Mouse (Mus musculus): Measurements from ENCODE around the gene Naga. TPM values are rescaled to one million over a fixed set of nuclear protein-coding genes. Genes with fewer than 3 reads are reported as not detected.
A peak's percentile ranks its signal among the peaks of the same experiment; 100 is the strongest.

Gene Naga
- total RNA-seq (2014; rRNA removed) = 29.6 and 30.1 TPM in 2 replicates
- polyA plus RNA-seq (2012; rRNA removed) = 61.9 and 67.0 TPM in 2 replicates

GRCm38 (mm10) chr15:82338593-82339112 lies at the start of gene Naga, which contains the start of the genes Pheta2 and Smdt1:
Gene Naga (minus strand): TSS chr15:82338925.
Gene Pheta2 (plus strand): TSS chr15:82338942.
Gene Smdt1 (plus strand): TSS chr15:82338959.
- WGBS = under 1% methylated on average over 41 of the region's 41 CpGs
- H3K4me1 ChIP-seq (ENCODE audit: control insufficient read depth, insufficient read depth, low read length) = peaks cover 4% of the 10 kb centered on the region; the same call in 1 of the 2 replicates
- peak; percentile 90 for DNase-seq (ENCODE audit: extremely low read depth, low read depth, low spot score)

GRCm38 (mm10) chr15:82385729-82386128 lies 47.0 kb upstream of the Naga start:
- WGBS = 28% methylated on average over 2 of the region's 2 CpGs
- no peak for TF ChIP-seq POLR2A (IDR thresholded peaks at IDR 0.05; ENCODE audit: extremely low read depth, insufficient read depth, low read length)
- no peak for TF ChIP-seq CTCF (IDR thresholded peaks at IDR 0.05; ENCODE audit: low read depth, low read length)
- Histone ChIP-seq H3K4me1 (ENCODE audit: control insufficient read depth, insufficient read depth, low read length) (peaks cover 15% of the 10 kb centered on the region), H3K36me3 (ENCODE audit: control insufficient read depth, insufficient read depth, low read length) (no peaks in the 10 kb centered on the region), H3K79me2 (ENCODE audit: control insufficient read depth, insufficient read depth, low read length) (no peaks in the 10 kb centered on the region), H3K9ac (ENCODE audit: low read depth, low read length) (no peak overlapping the region), H3K27me3 (ENCODE audit: control insufficient read depth, insufficient read depth, low read length) (no peaks in the 10 kb centered on the region), H3K27ac (replicated peaks; ENCODE audit: insufficient read depth, low read depth, low read length) (peak overlapping the region; percentile 76), H3K4me3 (ENCODE audit: insufficient read depth, low read depth, low read length) (no peak overlapping the region)
- peak; percentile 79 for DNase-seq (ENCODE audit: extremely low read depth, low read depth, low spot score)

More at GRCm38 (mm10) chr15:82338593-82339112, at the start of gene Naga, which contains the start of the genes Pheta2 and Smdt1:
- TF ChIP-seq POLR2A (IDR thresholded peaks at IDR 0.05; ENCODE audit: extremely low read depth, insufficient read depth, low read length) (0 out of 2 replicates have a peak, but pooled peaks have one; percentile 37), CTCF (IDR thresholded peaks at IDR 0.05; ENCODE audit: low read depth, low read length) (no peak)
- Histone ChIP-seq H3K27me3 (ENCODE audit: control insufficient read depth, insufficient read depth, low read length) (no peaks in the 10 kb centered on the region), H3K79me2 (ENCODE audit: control insufficient read depth, insufficient read depth, low read length) (no peaks in the 10 kb centered on the region), H3K9ac (ENCODE audit: low read depth, low read length) (peak within 1 kb of the TSS; percentile 74), H3K4me3 (ENCODE audit: insufficient read depth, low read depth, low read length) (peak within 1 kb of the TSS; percentile 63), H3K27ac (replicated peaks; ENCODE audit: insufficient read depth, low read depth, low read length) (peak within 1 kb of the TSS; percentile 30), H3K36me3 (ENCODE audit: control insufficient read depth, insufficient read depth, low read length) (peaks cover 3% of the 10 kb centered on the region; the same call in 1 of the 2 replicates)

GRCm38 (mm10) chr15:82382441-82382840 lies 43.7 kb upstream of the Naga start:
- Histone ChIP-seq H3K4me3 (ENCODE audit: insufficient read depth, low read depth, low read length) (no peak overlapping the region), H3K27me3 (ENCODE audit: control insufficient read depth, insufficient read depth, low read length) (no peaks in the 10 kb centered on the region), H3K79me2 (ENCODE audit: control insufficient read depth, insufficient read depth, low read length) (peaks cover 8% of the 10 kb centered on the region; the same call in 1 of the 2 replicates), H3K36me3 (ENCODE audit: control insufficient read depth, insufficient read depth, low read length) (no peaks in the 10 kb centered on the region), H3K27ac (replicated peaks; ENCODE audit: insufficient read depth, low read depth, low read length) (no peak overlapping the region), H3K4me1 (ENCODE audit: control insufficient read depth, insufficient read depth, low read length) (peaks cover 22% of the 10 kb centered on the region), H3K9ac (ENCODE audit: low read depth, low read length) (no peak overlapping the region)
- peak; percentile 94 for DNase-seq (ENCODE audit: extremely low read depth, low read depth, low spot score)
- 33% methylated on average over 2 of the region's 2 CpGs for WGBS
- no peak for TF ChIP-seq CTCF (IDR thresholded peaks at IDR 0.05; ENCODE audit: low read depth, low read length)
- no peak for TF ChIP-seq POLR2A (IDR thresholded peaks at IDR 0.05; ENCODE audit: extremely low read depth, insufficient read depth, low read length)

DNA sequence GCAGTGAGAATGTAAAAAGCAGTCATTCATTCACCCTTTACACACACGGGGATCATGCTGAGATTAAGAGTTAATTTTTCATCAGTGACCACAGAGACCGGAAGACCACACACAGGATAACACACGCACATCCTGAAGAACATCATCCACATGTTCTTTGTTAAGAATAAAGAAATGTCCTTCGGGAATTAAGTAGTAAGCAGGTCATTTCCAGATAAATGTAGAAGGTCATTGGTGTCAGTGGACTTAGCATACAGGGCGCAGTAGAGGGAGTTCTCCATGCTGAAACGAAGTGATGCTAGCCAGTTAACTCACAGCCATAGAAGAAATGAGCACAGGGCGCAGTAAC lies 42.0 kb upstream of the Naga start:
- peaks cover 28% of the 10 kb centered on the region for H3K4me1 ChIP-seq (ENCODE audit: control insufficient read depth, insufficient read depth, low read length)
- TF ChIP-seq POLR2A (IDR thresholded peaks at IDR 0.05; ENCODE audit: extremely low read depth, insufficient read depth, low read length) (no peak), CTCF (IDR thresholded peaks at IDR 0.05; ENCODE audit: low read depth, low read length) (no peak)
- H3K4me3 ChIP-seq (ENCODE audit: insufficient read depth, low read depth, low read length) = peak overlapping the region; percentile 92
- 17% methylated on average over 7 of the region's 7 CpGs for WGBS
- DNase-seq (ENCODE audit: extremely low read depth, low read depth, low spot score) = no peak
- peaks cover 3% of the 10 kb centered on the region for H3K36me3 ChIP-seq (ENCODE audit: control insufficient read depth, insufficient read depth, low read length)
- H3K27ac ChIP-seq (replicated peaks; ENCODE audit: insufficient read depth, low read depth, low read length) = peak overlapping the region; percentile 99
- peak overlapping the region; percentile 75 for H3K9ac ChIP-seq (ENCODE audit: low read depth, low read length)
- H3K27me3 ChIP-seq (ENCODE audit: control insufficient read depth, insufficient read depth, low read length) = no peaks in the 10 kb centered on the region
- H3K79me2 ChIP-seq (ENCODE audit: control insufficient read depth, insufficient read depth, low read length) = peaks cover 11% of the 10 kb centered on the region; the same call in 1 of the 2 replicates

- peaks cover 28% of the 10 kb centered on the region for H3K4me1 ChIP-seq (ENCODE audit: control insufficient read depth, insufficient read depth, low read length)
- H3K27ac ChIP-seq (replicated peaks; ENCODE audit: insufficient read depth, low read depth, low read length) = peak within 1 kb of the TSS; percentile 100
- H3K27me3 ChIP-seq (ENCODE audit: control insufficient read depth, insufficient read depth, low read length) = no peaks in the 10 kb centered on the region
- peak within 1 kb of the TSS; percentile 92 for H3K4me3 ChIP-seq (ENCODE audit: insufficient read depth, low read depth, low read length)
- DNase-seq (ENCODE audit: extremely low read depth, low read depth, low spot score) = peak; percentile 91
- peak within 1 kb of the TSS; percentile 99 for H3K9ac ChIP-seq (ENCODE audit: low read depth, low read length)
- peaks cover 9% of the 10 kb centered on the region for H3K36me3 ChIP-seq (ENCODE audit: control insufficient read depth, insufficient read depth, low read length)
- WGBS = under 1% methylated on average over 18 of the region's 24 CpGs
- peaks cover 11% of the 10 kb centered on the region; the same call in 1 of the 2 replicates for H3K79me2 ChIP-seq (ENCODE audit: control insufficient read depth, insufficient read depth, low read length)
- peak; percentile 59; the same call in 1 of the 2 replicates for TF ChIP-seq POLR2A (IDR thresholded peaks at IDR 0.05; ENCODE audit: extremely low read depth, insufficient read depth, low read length)
- TF ChIP-seq CTCF (IDR thresholded peaks at IDR 0.05; ENCODE audit: low read depth, low read length) = no peak
Measured at GRCm38 (mm10) chr15:82379871-82380713, 41.4 kb upstream of the Naga start, which contains the start of gene Cyp2d22. Gene Cyp2d22 (minus strand): TSS chr15:82380260.
